Mouse (Mus musculus) myocyte (in vitro differentiated cells): ENCODE measurements around the gene Memo1. TPM values are rescaled to one million over a fixed set of nuclear protein-coding genes. Genes with fewer than 3 reads are reported as not detected.
"Not testable (repeated sequence)": the region's sequence is repeated elsewhere in the genome, so short reads cannot be mapped to it uniquely, and the experiment has no call there.

Source experiments
- H3K27me3 ChIP-seq: one replicate; pipeline ENCODE4 v1.6.1; 2011; ENCODE audit not compliant: control insufficient read depth, insufficient read depth, insufficient read length
- H3K36me3 ChIP-seq: one replicate; pipeline ENCODE4 v1.6.1; 2011; ENCODE audit not compliant: control insufficient read depth, insufficient read depth
- H3K4me2 ChIP-seq: one replicate; pipeline ENCODE4 v1.6.1; 2011; ENCODE audit warnings: low read depth, control low read depth
- H3K4me3 ChIP-seq: one replicate; pipeline ENCODE4 v1.5.1; 2011; ENCODE audit warnings: mild to moderate bottlenecking, control low read depth, moderate library complexity
- H3K79me2 ChIP-seq: one replicate; pipeline ENCODE4 v1.6.1; 2011; ENCODE audit not compliant: control insufficient read depth, insufficient read depth
- H3ac ChIP-seq: one replicate; pipeline ENCODE4 v1.6.1; 2011; ENCODE audit not compliant: control insufficient read depth, insufficient read length
- CEBPB ChIP-seq: IDR thresholded peaks from 2 replicates; pipeline ENCODE4 v1.6.1; 2011; ENCODE audit warnings: mild to moderate bottlenecking, moderate library complexity; ENCODE audit not compliant: poor library complexity, insufficient read depth, severe bottlenecking
- E2F4 ChIP-seq: IDR thresholded peaks from one replicate; pipeline ENCODE4 v1.6.1; 2011; ENCODE audit warnings: mild to moderate bottlenecking, control low read depth, moderate library complexity; ENCODE audit not compliant: insufficient read depth
- MAX ChIP-seq: IDR thresholded peaks from one replicate; pipeline ENCODE4 v1.6.1; 2011; ENCODE audit warnings: low read depth, mild to moderate bottlenecking, control low read depth
- MYOD1 ChIP-seq, 3 experiments: IDR thresholded peaks; one replicate each; pipeline ENCODE4 v1.6.1; 2011; ENCODE audit warnings: control low read depth in 2 of 3, low read depth in 2 of 3, mild to moderate bottlenecking in 2 of 3, moderate library complexity in 1 of 3; ENCODE audit not compliant: insufficient read length in 2 of 3, control insufficient read depth in 1 of 3
- MYOG ChIP-seq, 3 experiments: IDR thresholded peaks; one replicate each; pipeline ENCODE4 v1.6.1; 2011; ENCODE audit warnings: control low read depth in 2 of 3, low read depth in 2 of 3, mild to moderate bottlenecking in 2 of 3; ENCODE audit not compliant: insufficient read length in 2 of 3, control insufficient read depth in 1 of 3, insufficient read depth in 1 of 3
- POLR2A ChIP-seq: IDR thresholded peaks from one replicate; pipeline ENCODE4 v1.6.1; 2011; ENCODE audit warnings: low read depth, mild to moderate bottlenecking, control low read depth, moderate library complexity; ENCODE audit not compliant: insufficient read length
- POLR2AphosphoS2 ChIP-seq: IDR thresholded peaks from one replicate; pipeline ENCODE4 v1.6.1; 2011; ENCODE audit warnings: low read depth, control low read depth; ENCODE audit not compliant: insufficient read length
- REST ChIP-seq: IDR thresholded peaks from one replicate; pipeline ENCODE4 v1.6.1; 2011; ENCODE audit warnings: mild to moderate bottlenecking, control low read depth, moderate library complexity; ENCODE audit not compliant: insufficient read depth, insufficient read length
- SRF ChIP-seq: IDR thresholded peaks from one replicate; pipeline ENCODE4 v1.6.1; 2011; ENCODE audit warnings: low read depth; ENCODE audit not compliant: control insufficient read depth, insufficient read length
- TCF12 ChIP-seq: IDR thresholded peaks from one replicate; pipeline ENCODE4 v1.6.1; 2011; ENCODE audit warnings: mild to moderate bottlenecking, control low read depth; ENCODE audit not compliant: poor library complexity, insufficient read depth, severe bottlenecking
- TCF3 ChIP-seq: IDR thresholded peaks from one replicate; pipeline ENCODE4 v1.6.1; 2011; ENCODE audit warnings: low read depth, control low read depth; ENCODE audit not compliant: insufficient read length
- USF1 ChIP-seq: IDR thresholded peaks from one replicate; pipeline ENCODE4 v1.6.1; 2011; ENCODE audit warnings: low read depth, mild to moderate bottlenecking, control low read depth, moderate library complexity
- polyA plus RNA-seq: library from polyadenylated mRNA; unstranded; fragments of >200 nt; fragmentation: generic; extraction: Trizol; gene quantifications from one replicate; pipeline ENCODE4 v1.2.1, GENCODE M21; 2012; ENCODE audit warnings: missing spikeins

The Memo1 gene
- polyA plus RNA-seq, 1 experiment, result 71.2 TPM

DNA sequence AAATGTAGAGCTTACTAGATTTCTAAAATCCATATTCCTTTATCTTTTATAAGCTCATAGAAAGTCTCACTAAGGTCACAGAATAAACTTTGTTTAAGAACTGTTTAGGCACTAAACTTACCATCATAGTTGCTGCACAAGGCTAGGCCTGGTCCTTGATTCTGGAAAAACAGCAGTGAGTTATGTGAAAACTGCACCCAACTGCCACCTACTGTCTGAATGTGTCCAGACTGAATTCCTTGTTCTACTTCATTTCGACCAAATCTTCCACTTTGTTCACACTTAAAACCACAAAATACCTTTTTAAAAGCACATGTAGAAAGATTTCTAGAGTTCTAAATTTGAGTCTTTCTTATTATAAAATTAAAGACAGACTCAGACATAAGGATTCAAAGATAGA lies 101.9 kb downstream of the Memo1 start:
- TF ChIP-seq TCF3 (no peak), CEBPB (no peak), REST (no peak), SRF (no peak)
- Histone ChIP-seq H3K4me2 (no peak overlapping the region), H3K36me3 (no peaks in the 10 kb centered on the region)

GRCm38 (mm10) chr17:74191446-74191845 lies 103.9 kb downstream of the Memo1 start:
- Histone ChIP-seq H3K27me3 (no peaks in the 10 kb centered on the region), H3K4me3 (no peak overlapping the region)
- no peak for TF ChIP-seq REST
- no peak for TF ChIP-seq MYOG (IDR thresholded peaks at IDR 0.05; ENCODE audit: control insufficient read depth in 1 of 3, insufficient read depth in 1 of 3, insufficient read length in 2 of 3, low read depth in 2 of 3)
- TF ChIP-seq CEBPB, result no peak
- no peak for TF ChIP-seq E2F4
- TF ChIP-seq POLR2AphosphoS2, result no peak
- no peak for TF ChIP-seq MAX
- no peak for TF ChIP-seq USF1
- no peak for TF ChIP-seq TCF3

More for the DNA sequence above, 101.9 kb downstream of the Memo1 start:
- H3K4me3 ChIP-seq, result no peak overlapping the region
- H3ac ChIP-seq, result no peak overlapping the region
- no peaks in the 10 kb centered on the region for H3K27me3 ChIP-seq
- no peaks in the 10 kb centered on the region for H3K79me2 ChIP-seq

DNA sequence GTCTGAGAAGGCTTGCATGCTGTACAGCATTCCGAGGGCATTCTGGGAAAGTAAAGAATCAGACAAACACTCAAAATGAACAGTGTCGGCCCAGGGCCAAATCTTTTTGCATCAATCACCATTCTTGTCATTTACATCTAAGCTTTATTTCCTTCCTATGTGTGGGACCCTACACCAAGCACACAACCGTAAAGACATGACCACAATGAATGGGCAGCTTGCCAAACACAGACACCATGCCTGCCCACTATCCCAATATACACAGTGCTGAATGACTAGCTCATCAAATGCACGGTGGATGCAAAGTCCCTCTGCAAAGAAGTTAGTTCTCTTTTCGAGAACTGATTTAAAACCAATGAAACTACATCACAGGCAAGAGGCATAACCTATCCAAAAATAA lies 109.1 kb downstream of the Memo1 start:
- H3K27me3 ChIP-seq, result no peaks in the 10 kb centered on the region
- TF ChIP-seq TCF12 (no peak), SRF (no peak), CEBPB (no peak), POLR2A (no peak), MAX (no peak), USF1 (no peak), POLR2AphosphoS2 (no peak), REST (no peak), E2F4 (no peak)
- H3K4me3 ChIP-seq, result no peak overlapping the region
- no peaks in the 10 kb centered on the region for H3K79me2 ChIP-seq
- no peak overlapping the region for H3K4me2 ChIP-seq
- H3K36me3 ChIP-seq, result no peaks in the 10 kb centered on the region
- no peak overlapping the region for H3ac ChIP-seq

More at GRCm38 (mm10) chr17:74191446-74191845, 103.9 kb downstream of the Memo1 start:
- Histone ChIP-seq H3K79me2 (no peaks in the 10 kb centered on the region), H3ac (no peak overlapping the region), H3K36me3 (no peaks in the 10 kb centered on the region), H3K4me2 (no peak overlapping the region)

DNA sequence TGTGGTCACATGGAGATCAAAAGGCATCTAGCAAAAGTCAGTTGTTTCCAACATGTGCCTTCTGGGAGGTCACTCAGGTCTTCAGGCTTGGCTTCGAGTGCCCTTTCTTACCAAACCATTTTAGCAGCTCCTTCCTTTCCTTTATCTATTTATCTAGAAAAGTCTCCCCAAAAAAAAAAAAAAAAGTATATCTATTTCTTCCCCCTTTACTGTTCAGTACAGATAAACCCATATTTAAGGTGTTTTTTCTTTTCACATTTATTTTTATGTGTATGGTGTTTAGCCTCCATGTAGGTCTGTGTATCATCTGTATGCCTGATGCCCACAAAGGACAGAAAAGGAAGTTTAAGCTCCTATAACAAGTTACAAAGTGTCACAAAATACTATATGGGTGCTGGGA lies 110.6 kb downstream of the Memo1 start:
- H3K4me3 ChIP-seq, result no peak overlapping the region
- no peaks in the 10 kb centered on the region for H3K27me3 ChIP-seq
- H3K4me2 ChIP-seq, result no peak overlapping the region
- H3K79me2 ChIP-seq, result no peaks in the 10 kb centered on the region
- no peaks in the 10 kb centered on the region for H3K36me3 ChIP-seq
- TF ChIP-seq USF1 (no peak), TCF3 (no peak), MYOD1 (IDR thresholded peaks at IDR 0.05; ENCODE audit: control insufficient read depth in 1 of 3, insufficient read length in 2 of 3, low read depth in 2 of 3) (no peak), CEBPB (no peak), POLR2A (no peak), POLR2AphosphoS2 (no peak), TCF12 (no peak), MYOG (IDR thresholded peaks at IDR 0.05; ENCODE audit: control insufficient read depth in 1 of 3, insufficient read depth in 1 of 3, insufficient read length in 2 of 3, low read depth in 2 of 3) (no peak), E2F4 (no peak), SRF (no peak), MAX (no peak)
- no peak overlapping the region for H3ac ChIP-seq

- no peaks in the 10 kb centered on the region for H3K27me3 ChIP-seq
- H3K4me3 ChIP-seq, result no peak overlapping the region
- no peak overlapping the region for H3K4me2 ChIP-seq
- no peaks in the 10 kb centered on the region for H3K79me2 ChIP-seq
- no peak overlapping the region for H3ac ChIP-seq
- no peaks in the 10 kb centered on the region for H3K36me3 ChIP-seq
- TF ChIP-seq POLR2AphosphoS2 (no peak), MAX (no peak), SRF (no peak), USF1 (no peak), MYOD1 (IDR thresholded peaks at IDR 0.05; ENCODE audit: control insufficient read depth in 1 of 3, insufficient read length in 2 of 3, low read depth in 2 of 3) (no peak), CEBPB (no peak), MYOG (IDR thresholded peaks at IDR 0.05; ENCODE audit: control insufficient read depth in 1 of 3, insufficient read depth in 1 of 3, insufficient read length in 2 of 3, low read depth in 2 of 3) (no peak), POLR2A (no peak), REST (no peak), TCF12 (no peak), E2F4 (no peak), TCF3 (no peak)
Measured at GRCm38 (mm10) chr17:74180889-74181288, 114.4 kb downstream of the Memo1 start.

DNA sequence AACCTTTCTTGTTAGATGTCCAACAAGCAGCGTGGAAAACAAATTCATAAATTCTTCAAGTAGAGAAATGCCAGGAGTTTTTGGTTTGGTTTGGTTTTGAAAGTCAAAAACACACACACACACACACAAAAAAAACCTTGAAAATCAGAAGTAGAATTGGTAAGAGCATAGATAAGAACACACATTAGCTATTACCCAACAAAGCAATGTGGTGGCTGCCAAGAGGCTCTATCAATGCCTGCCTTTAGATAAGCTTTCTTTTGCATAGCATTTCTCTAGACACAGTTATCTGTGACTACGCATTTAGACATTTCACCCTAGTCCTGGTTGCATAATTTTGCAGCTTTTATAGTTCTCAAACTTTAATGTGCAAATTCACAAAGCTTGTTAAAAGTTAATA lies 115.7 kb downstream of the Memo1 start:
- not testable (repeated sequence) for H3K79me2 ChIP-seq, H3K36me3 ChIP-seq, H3K4me3 ChIP-seq, H3K4me2 ChIP-seq, H3ac ChIP-seq, H3K27me3 ChIP-seq
